Mouse (Mus musculus) ES-E14 (cell line): ENCODE measurements at regions not wholly inside any gene's neighbourhood (a gene's known extent, or its start where the extent isn't known, plus 50 kb on each side); places are given as distances from the start of the nearest gene placed in this dataset.

ENCODE experiments used
- CHD2 ChIP-seq: IDR thresholded peaks from 2 replicates; pipeline ENCODE4 v1.6.1; 2014; ENCODE audit warnings: mild to moderate bottlenecking, low read depth, low read length, inconsistent platforms
- MAFK ChIP-seq: IDR thresholded peaks from 2 replicates; pipeline ENCODE4 v1.6.1; 2014; ENCODE audit warnings: mild to moderate bottlenecking, low read depth, low read length, inconsistent platforms; ENCODE audit not compliant: insufficient read depth

GRCm38 (mm10) chr4:7903130-7903529, 335.7 kb downstream of the Car8 start:
- TF ChIP-seq CHD2 (no peak), MAFK (no peak)
